Mouse (Mus musculus): ENCODE results near the gene Stt3b.
"Not testable (repeated sequence)": the region's sequence is repeated elsewhere in the genome, so short reads cannot be mapped to it uniquely, and the experiment has no call there.

Stt3b gene

GRCm38 (mm10) chr9:115318621-115319375 lies 8.6 kb upstream of the Stt3b start:
- DNase-seq (ENCODE audit: low spot score), result no peak

- DNase-seq (ENCODE audit: low spot score), result no peak
Measured at GRCm38 (mm10) chr9:115317049-115317448, 6.8 kb upstream of the Stt3b start.

- DNase-seq (ENCODE audit: low spot score), result no peak
Measured at GRCm38 (mm10) chr9:115314556-115314955, 4.3 kb upstream of the Stt3b start.

- no peak for DNase-seq (ENCODE audit: low spot score)
Measured at GRCm38 (mm10) chr9:115313830-115314229, 3.6 kb upstream of the Stt3b start.

GRCm38 (mm10) chr9:115311223-115311520 lies 951 bp upstream of the Stt3b start:
- no peak for DNase-seq (ENCODE audit: low spot score)

GRCm38 (mm10) chr9:115309977-115310345 lies 260 bp downstream of the Stt3b start:
- no peak for DNase-seq (ENCODE audit: low spot score)

- DNase-seq (ENCODE audit: low spot score), result no peak
Measured at GRCm38 (mm10) chr9:115309381-115309971, 745 bp downstream of the Stt3b start.

- DNase-seq (ENCODE audit: low spot score), result peak; percentile 35
Measured at GRCm38 (mm10) chr9:115308941-115309380, 1.3 kb downstream of the Stt3b start.

- no peak for DNase-seq (ENCODE audit: low spot score)
Measured at GRCm38 (mm10) chr9:115308401-115308800, 1.8 kb downstream of the Stt3b start.

- no peak for DNase-seq (ENCODE audit: low spot score)
Measured at GRCm38 (mm10) chr9:115306202-115306601, 4.0 kb downstream of the Stt3b start.

- no peak for DNase-seq (ENCODE audit: low spot score)
Measured at GRCm38 (mm10) chr9:115304149-115304548, 6.1 kb downstream of the Stt3b start.

- DNase-seq (ENCODE audit: low spot score), result no peak
Measured at GRCm38 (mm10) chr9:115301593-115301992, 8.6 kb downstream of the Stt3b start.

- no peak for DNase-seq (ENCODE audit: low spot score)
Measured at GRCm38 (mm10) chr9:115301002-115301579, 9.1 kb downstream of the Stt3b start.

- DNase-seq (ENCODE audit: low spot score), result no peak
Measured at GRCm38 (mm10) chr9:115296738-115297137, 13.5 kb downstream of the Stt3b start.

GRCm38 (mm10) chr9:115293920-115294594 lies 16.2 kb downstream of the Stt3b start:
- DNase-seq (ENCODE audit: low spot score), result peak; percentile 30

- DNase-seq (ENCODE audit: low spot score), result no peak
Measured at GRCm38 (mm10) chr9:115287774-115288434, 22.3 kb downstream of the Stt3b start.

- no peak for DNase-seq (ENCODE audit: low spot score)
Measured at GRCm38 (mm10) chr9:115284385-115284784, 25.8 kb downstream of the Stt3b start.

- DNase-seq (ENCODE audit: low spot score), result no peak
Measured at GRCm38 (mm10) chr9:115283403-115283802, 26.8 kb downstream of the Stt3b start.

GRCm38 (mm10) chr9:115278641-115279040 lies 31.6 kb downstream of the Stt3b start:
- no peak for DNase-seq (ENCODE audit: low spot score)

- DNase-seq (ENCODE audit: low spot score), result no peak
Measured at GRCm38 (mm10) chr9:115274806-115275205, 35.4 kb downstream of the Stt3b start.

GRCm38 (mm10) chr9:115273095-115273649 lies 37.0 kb downstream of the Stt3b start:
- no peak for DNase-seq (ENCODE audit: low spot score)

GRCm38 (mm10) chr9:115272451-115272850 lies 37.8 kb downstream of the Stt3b start:
- not testable (repeated sequence) for DNase-seq (ENCODE audit: low spot score)

All from retina, embryonic 14.5 days (tissue).